Mouse (Mus musculus): ENCODE measurements around the gene Fbxo17.

GRCm38 (mm10) chr7:28694966-28695511 is 21.6 kb upstream of the Fbxo17 start:
- TF ChIP-seq GATA1 (IDR thresholded peaks at IDR 0.05; ENCODE audit: borderline replicate concordance, low read length): no peak
- TF ChIP-seq CTCF (IDR thresholded peaks at IDR 0.05; ENCODE audit: low read depth, low read length): no peak
- TF ChIP-seq GATA2 (IDR thresholded peaks at IDR 0.05; ENCODE audit: borderline replicate concordance, low read depth, low read length): no peak
- TF ChIP-seq TAL1 (conservative IDR thresholded peaks at IDR 0.05; ENCODE audit: low read depth, low read length): no peak
- TF ChIP-seq POLR2AphosphoS5 (IDR thresholded peaks at IDR 0.05; ENCODE audit: insufficient replicate concordance, low read depth, low read length): no peak
